Mouse (Mus musculus) MEL (cell line): ENCODE results near the gene Tcf7l2.

Experiments used
- CHD2 ChIP-seq: IDR thresholded peaks from 2 replicates; pipeline ENCODE4 v1.6.1; 2011; ENCODE audit warnings: low read length, improper control_type of control experiment
- CTCF ChIP-seq, 3 experiments: IDR thresholded peaks in 2 of 3; conservative IDR thresholded peaks in 1 of 3; 2 replicates each; pipeline ENCODE4 v1.5.1; 2011 to 2012; ENCODE audit warnings: low read length in 3 of 3, low read depth in 2 of 3, mild to moderate bottlenecking in 2 of 3, improper control_type of control experiment in 1 of 3, inconsistent platforms in 1 of 3, mixed read lengths in 1 of 3, moderate library complexity in 1 of 3; ENCODE audit not compliant: control insufficient read depth in 1 of 3, insufficient read depth in 1 of 3, poor library complexity in 1 of 3, severe bottlenecking in 1 of 3
- E2F4 ChIP-seq: IDR thresholded peaks from 2 replicates; pipeline ENCODE4 v1.6.1; 2011; ENCODE audit warnings: low read depth, low read length, improper control_type of control experiment, borderline replicate concordance
- ETS1 ChIP-seq: IDR thresholded peaks from 2 replicates; pipeline ENCODE4 v1.6.1; 2012; ENCODE audit warnings: low read depth, mild to moderate bottlenecking, inconsistent platforms, low read length, improper control_type of control experiment, moderate library complexity
- GATA1 ChIP-seq: IDR thresholded peaks from 2 replicates; pipeline ENCODE4 v1.6.1; 2011; ENCODE audit warnings: low read depth, low read length, improper control_type of control experiment
- POLR2A ChIP-seq, 2 experiments: IDR thresholded peaks; 2 replicates each; pipeline ENCODE4 v1.6.1; 2011 to 2012; ENCODE audit warnings: low read length in 2 of 2, mild to moderate bottlenecking in 2 of 2, control low read depth in 1 of 2, improper control_type of control experiment in 1 of 2, low read depth in 1 of 2, moderate library complexity in 1 of 2; ENCODE audit not compliant: control insufficient read depth in 1 of 2, insufficient read depth in 1 of 2, poor library complexity in 1 of 2
- POLR2AphosphoS2 ChIP-seq: IDR thresholded peaks from 2 replicates; pipeline ENCODE4 v1.6.1; 2011; ENCODE audit warnings: low read length, improper control_type of control experiment

GRCm38 (mm10) chr19:55756707-55757106 is 15.1 kb downstream of the Tcf7l2 start:
- no peak for TF ChIP-seq CTCF (IDR thresholded peaks at IDR 0.05 in 2 of 3, conservative IDR thresholded peaks at IDR 0.05 in 1 of 3; ENCODE audit: control insufficient read depth in 1 of 3, insufficient read depth in 1 of 3, low read depth in 2 of 3, low read length in 3 of 3, poor library complexity in 1 of 3, severe bottlenecking in 1 of 3)
- no peak for TF ChIP-seq POLR2A (IDR thresholded peaks at IDR 0.05; ENCODE audit: control insufficient read depth in 1 of 2, insufficient read depth in 1 of 2, low read depth in 1 of 2, low read length in 2 of 2, poor library complexity in 1 of 2)
- no peak for TF ChIP-seq GATA1
- TF ChIP-seq E2F4 = no peak
- no peak for TF ChIP-seq POLR2AphosphoS2
- TF ChIP-seq ETS1 = no peak
- no peak for TF ChIP-seq CHD2
